Mouse (Mus musculus): ENCODE measurements at regions not wholly inside any gene's neighbourhood (a gene's known extent, or its start where the extent isn't known, plus 50 kb on each side); places are given as distances from the start of the nearest gene placed in this dataset.
A peak's percentile ranks its signal among the peaks of the same experiment; 100 is the strongest.

DNA sequence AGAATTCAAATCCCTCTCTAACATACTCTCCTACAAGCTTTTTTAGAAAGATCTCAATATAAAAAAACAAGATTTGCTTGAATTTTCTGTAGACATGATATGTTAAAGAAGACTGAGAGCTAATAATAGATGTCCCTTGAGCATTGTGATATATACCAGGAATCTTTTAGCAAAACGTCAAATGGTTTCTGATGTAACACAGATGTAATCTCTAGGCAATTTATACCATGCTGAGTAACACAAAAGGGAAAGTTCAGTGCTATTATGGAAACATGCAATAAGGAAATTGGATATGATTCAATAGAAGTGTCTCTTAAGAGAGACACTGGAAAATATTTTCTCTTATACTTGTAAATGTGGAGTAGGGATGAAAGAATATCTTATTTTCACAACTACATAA lies 434.8 kb upstream of the Fsip2 start:
- no peak for DNase-seq (ENCODE audit: low spot score in 2 of 2)

DNA sequence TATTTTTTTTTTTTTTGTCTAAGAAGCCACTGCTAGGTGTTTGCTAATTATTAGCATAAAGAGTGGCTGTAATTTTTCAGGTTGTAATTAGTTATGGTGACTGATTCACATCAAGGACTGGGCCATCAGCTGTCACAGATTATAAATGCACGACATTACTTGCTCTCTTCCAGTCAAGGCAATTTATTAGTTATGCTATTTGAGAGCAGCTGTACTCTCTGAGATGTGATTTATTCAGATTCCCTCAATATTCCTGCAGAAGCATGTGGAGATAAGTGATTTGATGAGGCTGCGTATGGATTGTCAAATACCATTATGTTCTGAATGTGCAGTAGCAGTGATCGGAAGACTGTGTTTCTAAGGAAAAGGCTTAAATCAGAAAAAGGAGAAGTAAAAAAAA lies 428.3 kb upstream of the Fsip2 start:
- DNase-seq (ENCODE audit: low spot score in 2 of 2), result no peak

DNA sequence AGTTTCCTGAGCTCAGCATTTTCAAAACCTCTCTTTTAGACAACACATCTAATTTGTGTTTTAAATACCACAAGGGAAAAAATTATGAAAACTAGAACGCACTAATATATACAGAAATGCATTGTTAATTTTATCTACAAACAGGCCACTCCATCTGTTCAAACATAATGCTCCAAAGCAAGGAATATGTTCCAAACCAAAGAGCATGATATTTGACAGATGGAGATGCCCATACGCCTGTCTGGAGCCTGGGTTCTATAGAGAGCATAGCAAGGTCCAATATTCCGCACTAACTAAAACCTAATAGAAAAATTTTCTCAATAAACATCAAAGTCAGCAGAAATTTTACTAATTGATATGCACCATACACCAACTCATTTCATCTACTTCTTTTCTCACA lies 423.5 kb upstream of the Fsip2 start:
- no peak for DNase-seq (ENCODE audit: low spot score in 2 of 2)

DNA sequence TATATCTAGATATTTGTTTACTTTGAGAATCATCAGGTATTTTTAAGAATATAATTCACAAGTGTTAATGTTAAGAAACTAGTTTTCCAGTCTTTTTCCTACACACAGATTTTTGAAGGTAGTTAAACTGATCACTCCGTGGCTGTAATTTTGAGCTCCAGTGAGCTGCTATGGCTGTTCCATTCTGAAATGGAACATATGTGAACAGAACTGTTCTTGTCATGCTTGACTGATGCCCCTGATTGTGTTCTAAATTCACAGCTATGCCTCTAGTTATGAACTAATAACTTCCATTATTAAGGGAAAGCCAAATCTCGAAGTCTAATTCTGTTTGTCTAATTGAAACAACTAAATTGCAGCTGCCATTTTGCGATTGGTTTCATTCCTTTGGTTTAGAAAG lies 404.5 kb upstream of the Fsip2 start:
- DNase-seq (ENCODE audit: low spot score in 2 of 2), result no peak

DNA sequence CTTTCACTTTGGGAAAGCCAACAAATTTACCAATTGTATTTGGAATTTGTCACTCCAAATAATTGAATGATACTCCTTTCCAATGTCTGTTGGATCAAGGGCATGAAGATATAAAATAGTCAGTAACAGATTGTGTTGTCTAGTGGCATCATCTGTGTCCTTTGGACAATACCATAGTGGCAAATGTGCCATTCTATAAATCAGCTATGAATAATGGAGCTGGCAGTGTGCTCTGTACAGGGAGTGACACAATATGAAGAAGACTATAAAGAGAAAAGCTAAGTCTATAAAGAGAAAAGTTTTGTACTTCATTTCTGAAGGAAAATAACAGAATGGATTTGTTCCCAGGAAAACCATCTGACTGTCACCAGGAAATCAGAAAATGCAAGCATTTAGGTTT lies 402.8 kb upstream of the Fsip2 start:
- no peak for DNase-seq (ENCODE audit: low spot score in 2 of 2)

DNA sequence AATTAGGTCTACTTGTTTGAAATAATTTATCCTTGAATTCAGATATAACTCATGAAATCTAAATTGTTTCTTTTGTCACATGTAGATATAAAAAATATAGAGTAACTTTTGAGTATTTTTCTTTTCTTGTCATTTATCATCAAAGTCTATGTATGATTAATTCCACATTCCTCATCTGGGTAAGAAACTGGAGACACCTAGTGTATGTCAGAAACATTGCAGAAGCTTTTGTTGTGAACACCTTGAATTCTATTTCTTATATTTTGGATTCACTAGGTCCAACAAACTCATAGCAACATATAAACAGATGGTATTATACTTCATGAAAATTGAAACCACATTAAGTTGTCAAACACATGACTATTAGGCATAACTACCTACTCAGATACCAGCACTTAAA lies 373.1 kb upstream of the Fsip2 start:
- no peak for DNase-seq (ENCODE audit: low spot score in 2 of 2)

DNA sequence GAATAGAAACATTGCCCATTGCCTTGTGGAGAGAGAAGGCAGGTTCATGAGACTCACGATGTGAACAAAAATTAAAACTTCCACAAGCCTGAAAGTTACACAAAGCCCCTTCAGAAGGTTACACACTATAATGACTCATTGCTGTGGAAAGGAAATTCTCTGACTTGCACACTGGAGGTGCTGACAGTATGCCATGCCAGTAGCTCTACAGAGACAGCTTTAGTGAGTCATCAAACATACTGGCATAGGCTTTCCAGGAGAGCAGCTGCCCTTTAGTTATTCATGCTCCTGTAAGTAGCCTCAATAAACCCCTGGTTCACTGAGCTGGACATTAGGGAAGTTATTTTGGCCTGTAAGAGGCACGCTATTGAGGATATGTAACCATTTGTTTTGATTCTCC lies 371.3 kb upstream of the Fsip2 start:
- DNase-seq (ENCODE audit: low spot score in 2 of 2), result peak in 1 of 2 experiments; percentile 0

DNA sequence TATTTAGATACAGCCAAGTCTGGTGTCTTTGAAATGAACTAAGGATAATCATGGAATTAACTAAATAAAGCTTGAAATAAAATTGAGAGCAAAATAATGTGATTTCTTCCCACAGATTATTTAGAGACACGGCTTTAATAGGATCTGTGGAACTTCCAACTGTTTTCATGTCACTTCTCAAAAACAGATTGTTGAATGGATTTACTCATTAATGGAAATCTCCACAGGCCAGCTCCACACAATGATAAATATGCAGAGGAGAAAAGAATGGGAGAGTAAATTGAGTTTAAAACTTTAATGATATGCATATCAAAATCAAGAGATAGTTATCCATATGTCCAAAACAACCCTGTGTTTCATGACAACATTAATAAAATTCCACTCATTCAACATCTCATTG lies 369.6 kb upstream of the Fsip2 start:
- no peak for DNase-seq (ENCODE audit: low spot score in 2 of 2)

DNA sequence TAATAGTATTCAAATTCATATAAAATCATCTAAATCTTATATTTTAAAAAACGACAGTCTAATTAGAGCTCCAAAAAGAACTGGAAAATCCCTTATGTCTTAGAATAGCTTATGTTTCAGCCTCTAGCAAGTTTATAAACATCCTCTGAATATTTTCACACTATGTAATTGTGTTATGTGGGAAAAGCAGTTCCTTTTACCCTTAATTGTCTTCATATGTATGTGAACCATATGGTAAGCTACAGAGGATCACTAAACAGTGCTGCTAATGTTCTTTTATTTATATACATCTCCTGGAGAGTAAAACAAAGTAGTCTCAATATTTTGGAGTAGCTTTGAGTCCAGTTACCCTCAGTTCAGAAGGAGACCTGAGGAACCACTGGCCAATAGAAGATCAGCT lies 363.8 kb upstream of the Fsip2 start:
- DNase-seq (ENCODE audit: low spot score in 2 of 2), result no peak

DNA sequence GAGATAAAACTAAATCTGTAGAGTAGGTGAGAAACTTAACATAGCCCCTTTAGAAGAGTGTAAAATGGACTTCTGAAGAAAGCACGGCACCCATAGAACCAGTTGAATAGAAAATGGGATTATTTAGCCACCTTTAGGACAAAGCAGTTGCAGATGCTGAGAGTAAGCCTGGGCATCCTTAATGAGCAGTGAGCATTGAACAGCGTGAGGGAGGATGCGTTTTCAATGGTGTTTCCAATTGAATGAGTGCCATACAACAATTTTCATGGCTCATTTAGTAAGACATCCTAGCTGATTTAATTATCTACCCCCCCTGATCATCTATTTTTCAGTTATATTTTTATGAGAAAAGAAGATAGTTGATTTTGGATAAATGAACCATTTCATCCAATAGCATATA lies 327.2 kb upstream of the Fsip2 start:
- no peak for DNase-seq (ENCODE audit: low spot score in 2 of 2)

DNA sequence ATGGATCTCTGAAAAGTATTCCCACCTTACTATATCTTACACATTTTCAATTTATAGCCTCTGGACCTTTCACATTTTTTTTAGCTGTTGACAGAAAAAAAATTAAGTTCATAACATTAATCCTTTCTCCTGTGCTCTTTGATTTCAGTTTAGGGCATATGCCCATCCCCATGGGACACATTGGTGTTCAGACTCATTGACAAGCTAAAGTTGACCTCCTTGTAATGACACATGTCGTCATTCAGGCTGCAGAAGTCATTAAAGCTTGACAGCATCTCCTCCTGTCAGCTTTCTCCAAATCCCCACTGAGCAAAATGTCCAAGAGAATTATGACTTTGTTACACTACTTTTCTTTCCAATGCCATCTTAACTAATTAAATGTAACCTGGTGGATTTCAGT lies 322.9 kb upstream of the Fsip2 start:
- DNase-seq (ENCODE audit: low spot score in 2 of 2), result no peak

DNA sequence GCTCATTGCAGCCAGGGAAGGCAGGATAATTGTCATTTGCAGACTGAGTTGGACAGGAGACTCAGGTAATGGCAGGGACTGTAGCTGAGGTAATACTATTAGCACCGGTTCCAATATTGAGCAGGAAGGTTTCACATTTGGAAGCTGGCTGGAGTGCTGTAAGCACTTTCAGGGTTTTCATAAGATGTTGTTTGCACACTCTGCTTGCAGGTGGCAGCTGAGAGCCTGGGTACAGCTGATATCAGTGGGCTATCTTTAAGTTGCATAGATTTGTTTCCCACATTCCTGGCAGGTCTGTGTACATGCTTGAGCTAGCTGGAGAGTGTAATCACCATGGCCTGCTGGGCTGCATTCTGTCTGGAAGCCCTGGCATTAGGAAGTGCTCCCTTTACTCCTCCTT lies 299.0 kb upstream of the Fsip2 start:
- DNase-seq (ENCODE audit: low spot score in 2 of 2), result no peak

All from frontal cortex, postnatal 36 days (tissue).